Comparison of ENCODE assay signal across 10 mouse cellular contexts in the genomic region with DNA sequence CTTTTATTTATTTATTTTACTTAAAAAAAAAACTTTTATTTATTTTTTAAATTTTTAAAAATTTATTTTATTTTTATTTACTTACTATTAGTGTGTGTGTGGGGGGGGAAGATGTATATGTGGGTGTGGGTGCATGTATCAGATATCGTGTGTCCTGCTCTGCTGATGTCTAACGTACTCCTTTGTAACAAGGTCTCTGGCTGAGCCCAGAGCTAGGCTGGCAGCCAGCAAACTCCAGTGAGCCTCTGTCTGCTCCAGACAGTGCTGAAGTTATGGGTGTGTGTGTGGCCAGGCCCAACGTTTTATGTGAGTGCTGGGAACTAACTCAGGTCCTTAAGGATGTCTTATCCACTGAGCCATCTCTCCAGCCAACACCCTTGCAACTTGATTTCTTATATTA. TPM values are rescaled to one million over a fixed set of nuclear protein-coding genes. Genes with fewer than 3 reads are reported as not detected.
DNase-seq lines count a peak whose midpoint lies in the region; ATAC-seq and TF ChIP-seq lines count a peak whose summit lies in the region.
"Had no signal": no experiment of that assay in that cellular context is flagged by ENCODE, and none has a peak within 500 bp of the region (broad histone marks: within the 10 kb centered on the region; RNA-seq: fewer than 3 reads in every experiment).

No protein-coding gene starts in this region.

- H3K9me3 ChIP-seq in kidney, postnatal 0 days (replicated peaks; ENCODE audit: low read length), result no peaks in the 10 kb centered on the region
- H3K9me3 ChIP-seq: heart, embryonic 15.5 days had no signal

- no peak for TF ChIP-seq CTCF in kidney, postnatal 0 days (IDR thresholded peaks at IDR 0.05; ENCODE audit: low read depth)
- TF ChIP-seq CTCF in liver, adult 2 months (IDR thresholded peaks at IDR 0.05; ENCODE audit: low read depth, low read length), result no peak

- H3K4me1 ChIP-seq in kidney, postnatal 0 days (replicated peaks; ENCODE audit: insufficient read depth, low read length), result no peaks in the 10 kb centered on the region
- no peaks in the 10 kb centered on the region; the same call in 1 of the 2 replicates for H3K4me1 ChIP-seq in liver, adult 2 months (ENCODE audit: control insufficient read depth, insufficient read depth, low read length)

- no peaks in the 10 kb centered on the region for H3K79me2 ChIP-seq in liver, adult 2 months (ENCODE audit: control insufficient read depth, insufficient read depth, low read length)

- no peak for TF ChIP-seq POLR2A in liver, adult 2 months (IDR thresholded peaks at IDR 0.05; ENCODE audit: extremely low read depth, insufficient read depth, low read length)

- H3K27me3 ChIP-seq in kidney, postnatal 0 days (ENCODE audit: insufficient read depth, low read length), result no peaks in the 10 kb centered on the region
- H3K27me3 ChIP-seq in liver, adult 2 months (ENCODE audit: control insufficient read depth, insufficient read depth, low read length), result no peaks in the 10 kb centered on the region
- H3K27me3 ChIP-seq: heart, embryonic 15.5 days had no signal

- no peak for ATAC-seq in kidney, postnatal 0 days (replicated peaks; ENCODE audit: low FRiP score, low read depth)

- no peak overlapping the region for H3K9ac ChIP-seq in kidney, postnatal 0 days (ENCODE audit: low read depth, low read length)
- H3K9ac ChIP-seq in liver, adult 2 months (ENCODE audit: low read depth, low read length), result peak overlapping the region; percentile 37; the same call in 1 of the 2 replicates
- H3K9ac ChIP-seq: heart, embryonic 15.5 days had no signal

- no peak overlapping the region for H3K4me3 ChIP-seq in kidney, postnatal 0 days (replicated peaks; ENCODE audit: low read depth, low read length)
- H3K4me3 ChIP-seq in liver, adult 2 months (ENCODE audit: insufficient read depth, low read depth, low read length), result peak overlapping the region; percentile 47; the same call in 1 of the 2 replicates
- H3K4me3 ChIP-seq: heart, embryonic 15.5 days had no signal

- 39% methylated on average over 3 of the region's 3 CpGs for WGBS in kidney, postnatal 0 days
- WGBS in liver, adult 2 months, result 71% methylated on average over 3 of the region's 3 CpGs

- 0 out of 2 replicates have a peak overlapping the region, but pooled peaks have one; percentile 60 for H3K27ac ChIP-seq in kidney, postnatal 0 days
- peak overlapping the region; percentile 58 for H3K27ac ChIP-seq in liver, adult 2 months (replicated peaks; ENCODE audit: insufficient read depth, low read depth, low read length)

- DNase-seq in kidney, postnatal 0 days (ENCODE audit: low spot score), result no peak
- no peak for DNase-seq in kidney, adult 8-10 months
- DNase-seq in 416B (ENCODE audit: low read depth) (peak; percentile 48), MN1 (ENCODE audit: low spot score) (peak; percentile 48)
- no peak for DNase-seq in liver, adult 2 months (ENCODE audit: extremely low read depth, low read depth, low spot score)
- DNase-seq in yolk sac, embryonic 10.5 days (ENCODE audit: low spot score), result no peak
- DNase-seq in layer of hippocampus, adult 9-11 months, result no peak
- DNase-seq: right cerebral cortex, adult 18-20 months; thymus, postnatal 25 days had no signal

- no peak overlapping the region for H3K4me2 ChIP-seq in kidney, postnatal 0 days (ENCODE audit: low read length)
- H3K4me2 ChIP-seq: heart, embryonic 15.5 days had no signal

- no peaks in the 10 kb centered on the region for H3K36me3 ChIP-seq in kidney, postnatal 0 days (ENCODE audit: insufficient read depth, low read length)
- H3K36me3 ChIP-seq in liver, adult 2 months (ENCODE audit: control insufficient read depth, insufficient read depth, low read length), result no peaks in the 10 kb centered on the region
- H3K36me3 ChIP-seq: heart, embryonic 15.5 days had no signal

RNA-seq across cellular contexts. Expression of gene Fuca1, which starts 8.4 kb away (rescaled TPM):
- polyA plus RNA-seq in kidney, postnatal 0 days (2015; fragmentation: Nextera tagmentation; extraction: Ambion mirVana), result 98.7 and 99.4 TPM in 2 replicates
- total RNA-seq in liver, adult 2 months (2014; rRNA removed), result 45.7 and 46.4 TPM in 2 replicates
- 54.9 and 58.7 TPM in 2 replicates for polyA plus RNA-seq in liver, adult 2 months (2012; rRNA removed)

RNA-seq across cellular contexts. Expression of gene Cnr2, which starts 17.0 kb away (rescaled TPM):
- 0.68 and 0.70 TPM in 2 replicates for polyA plus RNA-seq in kidney, postnatal 0 days (2015; fragmentation: Nextera tagmentation; extraction: Ambion mirVana)
- total RNA-seq in liver, adult 2 months (2014; rRNA removed), result 3.0 and 3.9 TPM in 2 replicates
- polyA plus RNA-seq in liver, adult 2 months (2012; rRNA removed), result 1.4 and 2.1 TPM in 2 replicates

RNA-seq across cellular contexts. Expression of gene Hmgcl, which starts 34.1 kb away (rescaled TPM):
- 107 and 110 TPM in 2 replicates for polyA plus RNA-seq in kidney, postnatal 0 days (2015; fragmentation: Nextera tagmentation; extraction: Ambion mirVana)
- total RNA-seq in liver, adult 2 months (2014; rRNA removed), result 179 and 187 TPM in 2 replicates
- polyA plus RNA-seq in liver, adult 2 months (2012; rRNA removed), result 266 and 291 TPM in 2 replicates

RNA-seq across cellular contexts. Expression of gene Pnrc2, which starts 38.5 kb away (rescaled TPM):
- polyA plus RNA-seq in kidney, postnatal 0 days (2015; fragmentation: Nextera tagmentation; extraction: Ambion mirVana), result 190 and 194 TPM in 2 replicates
- total RNA-seq in liver, adult 2 months (2014; rRNA removed), result 37.3 and 56.5 TPM in 2 replicates
- polyA plus RNA-seq in liver, adult 2 months (2012; rRNA removed), result 6.7 and 12.2 TPM in 2 replicates

RNA-seq across cellular contexts. Expression of gene Gale, which starts 51.4 kb away (rescaled TPM):
- 25.1 and 30.0 TPM in 2 replicates for polyA plus RNA-seq in kidney, postnatal 0 days (2015; fragmentation: Nextera tagmentation; extraction: Ambion mirVana)
- 34.2 and 38.5 TPM in 2 replicates for total RNA-seq in liver, adult 2 months (2014; rRNA removed)
- polyA plus RNA-seq in liver, adult 2 months (2012; rRNA removed), result 32.0 and 33.6 TPM in 2 replicates

Comparison
In these comparisons a context has a peak if more than half of its experiments do, and no peak if none do; other contexts are left out.
1. DNase-seq: peak in 416B (single experiment) and MN1 (single experiment); none in kidney, postnatal 0 days (single experiment), kidney, adult 8-10 months (0 of 2), liver, adult 2 months (single experiment), yolk sac, embryonic 10.5 days (single experiment) and layer of hippocampus, adult 9-11 months (single experiment).